In the genomic region with DNA sequence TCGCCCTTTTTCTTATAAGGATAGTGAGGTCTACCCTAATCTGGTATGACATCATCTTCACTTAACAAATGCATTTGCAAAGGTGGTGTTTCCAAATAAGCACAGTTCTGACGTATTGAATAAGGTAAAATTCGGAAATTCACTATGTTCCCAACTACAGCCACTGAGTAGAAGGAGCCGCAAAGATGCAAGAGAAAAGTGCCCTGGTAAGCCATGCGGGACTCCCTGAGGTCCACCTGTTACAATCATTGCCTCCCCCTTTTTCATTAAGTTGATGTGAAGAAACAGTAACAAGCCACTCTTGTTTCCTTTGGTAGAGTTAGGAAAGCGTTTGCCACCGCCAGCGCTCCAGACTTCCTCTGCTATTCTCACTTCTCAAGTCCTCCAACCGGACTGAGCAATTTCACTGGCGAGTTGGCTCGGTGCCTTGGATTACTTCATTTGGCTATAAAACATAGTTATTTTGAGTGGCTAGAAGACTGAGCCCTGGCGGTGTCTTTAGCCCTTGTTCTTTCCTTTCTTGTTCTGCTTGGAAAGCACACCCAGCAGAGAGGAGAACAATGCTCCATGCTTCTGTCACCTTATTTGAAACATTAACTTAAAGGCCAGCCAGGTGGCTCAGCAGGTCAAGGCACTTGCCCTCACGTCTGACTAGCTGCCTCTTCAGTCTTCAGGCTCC, we compare ENCODE assay signal across 10 mouse cellular contexts. TPM values are rescaled to one million over a fixed set of nuclear protein-coding genes. Genes with fewer than 3 reads are reported as not detected.
DNase-seq lines count a peak whose midpoint lies in the region; ATAC-seq and TF ChIP-seq lines count a peak whose summit lies in the region.
"Had no signal": no experiment of that assay in that cellular context is flagged by ENCODE, and none has a peak within 500 bp of the region (broad histone marks: within the 10 kb centered on the region; RNA-seq: fewer than 3 reads in every experiment).

No protein-coding gene starts in this region.

- H3K4me2 ChIP-seq in limb, embryonic 14.5 days (replicated peaks; ENCODE audit: low read depth, low read length, severe bottlenecking): peak overlapping the region; percentile 8; the same call in 1 of the 2 replicates
- H3K4me2 ChIP-seq in stomach, postnatal 0 days (replicated peaks; ENCODE audit: low read depth): no peak overlapping the region

- H3K9ac ChIP-seq in limb, embryonic 14.5 days (ENCODE audit: low read depth, low read length, severe bottlenecking): no peak overlapping the region
- no peak overlapping the region for H3K9ac ChIP-seq in stomach, postnatal 0 days (ENCODE audit: low read length)

- peak overlapping the region; percentile 74 for H3K27ac ChIP-seq in limb, embryonic 14.5 days (replicated peaks; ENCODE audit: low read depth, low read length)
- H3K27ac ChIP-seq in stomach, postnatal 0 days (replicated peaks): 0 out of 2 replicates have a peak overlapping the region, but pooled peaks have one; percentile 31
- H3K27ac ChIP-seq: macrophage had no signal

- peaks cover 22% of the 10 kb centered on the region for H3K4me1 ChIP-seq in limb, embryonic 14.5 days (ENCODE audit: control insufficient read depth, insufficient read depth, low read length)
- H3K4me1 ChIP-seq in stomach, postnatal 0 days (replicated peaks; ENCODE audit: control insufficient read depth, insufficient read depth): no peaks in the 10 kb centered on the region

- H3K36me3 ChIP-seq in limb, embryonic 14.5 days (ENCODE audit: control insufficient read depth, insufficient read depth, low read length): no peaks in the 10 kb centered on the region
- no peaks in the 10 kb centered on the region for H3K36me3 ChIP-seq in stomach, postnatal 0 days (ENCODE audit: control insufficient read depth, insufficient read depth, low read length)

- 30% methylated on average over 13 of the region's 13 CpGs for WGBS in limb, embryonic 14.5 days
- WGBS in stomach, postnatal 0 days: 48% methylated on average over 13 of the region's 13 CpGs

- 0 out of 2 replicates have a peak, but pooled peaks have one; percentile 36 for ATAC-seq in cerebellum, adult (ENCODE audit: insufficient number of reproducible peaks, low FRiP score, low TSS enrichment)
- ATAC-seq in hematopoietic stem cell, adult 5-6 weeks (replicated peaks in 1 of 2; ENCODE audit: insufficient read depth in 1 of 2, low FRiP score in 2 of 2, low TSS enrichment in 1 of 2, low read depth in 1 of 2, poor library complexity in 2 of 2, severe bottlenecking in 2 of 2): peak; percentile 84 to 89
- peak; percentile 92 for ATAC-seq in limb, embryonic 14.5 days (ENCODE audit: low FRiP score, low read depth)
- ATAC-seq in stomach, postnatal 0 days (ENCODE audit: low FRiP score, low TSS enrichment): peak; percentile 57

- peak; percentile 11; the same call in 1 of the 2 replicates for TF ChIP-seq CTCF in stomach, postnatal 0 days (IDR thresholded peaks at IDR 0.05; ENCODE audit: low read depth)

- H3K27me3 ChIP-seq in limb, embryonic 14.5 days (ENCODE audit: control insufficient read depth, insufficient read depth, low read length): no peaks in the 10 kb centered on the region
- no peaks in the 10 kb centered on the region for H3K27me3 ChIP-seq in stomach, postnatal 0 days (ENCODE audit: control insufficient read depth, insufficient read depth, low read length)

- no peaks in the 10 kb centered on the region for H3K9me3 ChIP-seq in limb, embryonic 14.5 days (ENCODE audit: control insufficient read depth, low read length)
- no peaks in the 10 kb centered on the region for H3K9me3 ChIP-seq in stomach, postnatal 0 days (ENCODE audit: control insufficient read depth, low read length)

- no peak for DNase-seq in cerebellum, adult 11-12 months
- peak; percentile 45 for DNase-seq in 3T3-L1 (ENCODE audit: low read depth, low spot score)
- DNase-seq in cerebellum, postnatal 36 days: peak; percentile 53 to 70
- peak; percentile 94 for DNase-seq in limb, embryonic 14.5 days (ENCODE audit: low spot score)
- DNase-seq in stomach, postnatal 0 days (ENCODE audit: low spot score): peak; percentile 61
- DNase-seq in thymus, postnatal 36 days: no peak

- TF ChIP-seq POLR2A in limb, embryonic 14.5 days (IDR thresholded peaks at IDR 0.05; ENCODE audit: borderline replicate concordance, extremely low read depth, insufficient read depth, insufficient read length): no peak

- no peak overlapping the region for H3K4me3 ChIP-seq in limb, embryonic 14.5 days (replicated peaks; ENCODE audit: low read length)
- no peak overlapping the region for H3K4me3 ChIP-seq in stomach, postnatal 0 days (ENCODE audit: low read depth, low read length)

- no peak for TF ChIP-seq EP300 in stomach, postnatal 0 days (optimal IDR thresholded peaks at IDR 0.05)

RNA-seq across cellular contexts. Expression of a gene that starts 14.9 kb away (rescaled TPM):
- 28.5 and 36.1 TPM in 2 replicates for total RNA-seq in hematopoietic stem cell, adult 5-6 weeks (2017)
- polyA plus RNA-seq in limb, embryonic 14.5 days (2012; rRNA removed): 35.9 and 41.3 TPM in 2 replicates
- polyA plus RNA-seq in limb, embryonic 14.5 days (2014; fragmentation: Nextera tagmentation; extraction: Ambion mirVana): 52.3 and 54.8 TPM in 2 replicates
- 34.3 and 35.0 TPM in 2 replicates for polyA plus RNA-seq in stomach, postnatal 0 days (2015; fragmentation: Nextera tagmentation; extraction: Ambion mirVana)

RNA-seq across cellular contexts. Expression of a gene that starts 51.2 kb away (rescaled TPM):
- not detected in 2 replicates for total RNA-seq in hematopoietic stem cell, adult 5-6 weeks (2017)
- polyA plus RNA-seq in limb, embryonic 14.5 days (2012; rRNA removed): 0.49 and 1.4 TPM in 2 replicates
- not detected in 2 replicates for polyA plus RNA-seq in limb, embryonic 14.5 days (2014; fragmentation: Nextera tagmentation; extraction: Ambion mirVana)
- 75.5 and 86.9 TPM in 2 replicates for polyA plus RNA-seq in stomach, postnatal 0 days (2015; fragmentation: Nextera tagmentation; extraction: Ambion mirVana)
- polyA plus RNA-seq: C2C12, macrophage had no signal

Comparison
In these comparisons a context has a peak if more than half of its experiments do, and no peak if none do; other contexts are left out.
1. DNase-seq: peak in 3T3-L1 (single experiment), cerebellum, postnatal 36 days (2 of 2), limb, embryonic 14.5 days (single experiment) and stomach, postnatal 0 days (single experiment); none in cerebellum, adult 11-12 months (single experiment) and thymus, postnatal 36 days (0 of 2).
2. ATAC-seq: peak in every context shown above with its lines; median percentile 92 in limb, embryonic 14.5 days; 86 in hematopoietic stem cell, adult 5-6 weeks; 57 in stomach, postnatal 0 days; 36 in cerebellum, adult.
3. RNA of a gene that starts 51.2 kb away (polyA plus RNA-seq): 75.5 to 86.9 TPM in stomach, postnatal 0 days; 0.49 to 1.4 TPM in limb, embryonic 14.5 days; every median in the first group is over 10 times any median in the second.